Mouse (Mus musculus): ENCODE measurements at regions not wholly inside any gene's neighbourhood (a gene's known extent, or its start where the extent isn't known, plus 50 kb on each side); places are given as distances from the start of the nearest gene placed in this dataset.

DNA sequence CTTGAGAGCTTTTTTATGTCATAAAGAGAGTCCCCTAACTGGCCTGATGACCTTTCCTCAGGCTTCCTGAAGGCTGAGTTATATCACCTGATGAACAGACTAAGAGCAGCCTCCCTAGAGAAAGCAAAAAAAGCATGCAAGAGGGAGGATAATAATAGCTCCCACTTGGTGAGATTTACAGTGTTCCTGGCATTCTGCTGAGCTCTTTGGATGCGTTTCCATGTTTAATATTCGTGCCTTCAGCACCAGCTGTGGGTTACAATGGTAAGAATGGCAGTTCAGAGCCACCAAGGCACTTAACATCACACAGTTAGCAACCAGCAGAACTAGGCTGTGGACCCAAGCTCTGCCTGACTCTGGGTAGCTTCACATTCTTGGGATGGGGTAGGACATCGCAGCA lies 100.4 kb upstream of the Gm4791 start:
- H3K4me3 ChIP-seq (ENCODE audit: low read depth, low read length): no peak overlapping the region
- no peak overlapping the region for H3K4me2 ChIP-seq (ENCODE audit: low read depth, low read length)
- no peaks in the 10 kb centered on the region for H3K9me3 ChIP-seq (replicated peaks; ENCODE audit: control insufficient read depth, low read length)
- no peaks in the 10 kb centered on the region for H3K27me3 ChIP-seq (ENCODE audit: control insufficient read depth, insufficient read depth, low read length)
- WGBS: 77% methylated on average over 3 of the region's 3 CpGs
- no peak overlapping the region for H3K27ac ChIP-seq (replicated peaks; ENCODE audit: low read depth, low read length)
- H3K36me3 ChIP-seq (replicated peaks; ENCODE audit: control insufficient read depth, insufficient read depth, low read depth, low read length): no peaks in the 10 kb centered on the region
- no peak overlapping the region for H3K9ac ChIP-seq (replicated peaks; ENCODE audit: low read length)
- ATAC-seq (replicated peaks; ENCODE audit: insufficient number of reproducible peaks, low FRiP score, low TSS enrichment, low read depth) (no peak), DNase-seq (ENCODE audit: low spot score) (no peak)
- no peaks in the 10 kb centered on the region for H3K4me1 ChIP-seq (ENCODE audit: control insufficient read depth, insufficient read depth, low read length)

DNA sequence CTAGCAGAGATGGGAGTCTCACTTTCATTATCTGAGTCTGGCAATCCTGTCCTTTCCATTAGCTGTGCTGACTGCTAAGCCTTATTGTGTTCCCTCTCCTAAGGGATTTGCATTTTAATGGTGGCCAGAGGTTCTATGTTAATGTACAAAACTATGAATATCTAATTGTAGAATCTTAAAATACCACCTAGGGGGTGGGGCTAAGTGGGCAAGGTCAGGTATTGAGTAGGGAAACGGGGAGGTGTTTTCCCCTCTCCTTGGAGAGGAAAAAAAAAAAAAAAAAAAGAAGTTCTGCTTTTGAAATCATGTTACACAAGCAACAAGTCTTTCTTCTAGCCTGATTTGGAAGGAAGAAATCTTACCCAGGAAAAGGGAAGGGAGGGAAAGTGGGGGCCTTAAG lies 106.7 kb upstream of the Gm4791 start:
- H3K9ac ChIP-seq (replicated peaks; ENCODE audit: low read length): no peak overlapping the region
- no peaks in the 10 kb centered on the region for H3K36me3 ChIP-seq (replicated peaks; ENCODE audit: control insufficient read depth, insufficient read depth, low read depth, low read length)
- ATAC-seq (replicated peaks; ENCODE audit: insufficient number of reproducible peaks, low FRiP score, low TSS enrichment, low read depth) (no peak), DNase-seq (ENCODE audit: low spot score) (no peak)
- no peak overlapping the region for H3K4me2 ChIP-seq (ENCODE audit: low read depth, low read length)
- no peaks in the 10 kb centered on the region for H3K9me3 ChIP-seq (replicated peaks; ENCODE audit: control insufficient read depth, low read length)
- no peaks in the 10 kb centered on the region for H3K4me1 ChIP-seq (ENCODE audit: control insufficient read depth, insufficient read depth, low read length)
- no peak overlapping the region for H3K27ac ChIP-seq (replicated peaks; ENCODE audit: low read depth, low read length)
- H3K4me3 ChIP-seq (ENCODE audit: low read depth, low read length): no peak overlapping the region
- H3K27me3 ChIP-seq (ENCODE audit: control insufficient read depth, insufficient read depth, low read length): no peaks in the 10 kb centered on the region
- 44% methylated on average over 1 of the region's 1 CpGs for WGBS

DNA sequence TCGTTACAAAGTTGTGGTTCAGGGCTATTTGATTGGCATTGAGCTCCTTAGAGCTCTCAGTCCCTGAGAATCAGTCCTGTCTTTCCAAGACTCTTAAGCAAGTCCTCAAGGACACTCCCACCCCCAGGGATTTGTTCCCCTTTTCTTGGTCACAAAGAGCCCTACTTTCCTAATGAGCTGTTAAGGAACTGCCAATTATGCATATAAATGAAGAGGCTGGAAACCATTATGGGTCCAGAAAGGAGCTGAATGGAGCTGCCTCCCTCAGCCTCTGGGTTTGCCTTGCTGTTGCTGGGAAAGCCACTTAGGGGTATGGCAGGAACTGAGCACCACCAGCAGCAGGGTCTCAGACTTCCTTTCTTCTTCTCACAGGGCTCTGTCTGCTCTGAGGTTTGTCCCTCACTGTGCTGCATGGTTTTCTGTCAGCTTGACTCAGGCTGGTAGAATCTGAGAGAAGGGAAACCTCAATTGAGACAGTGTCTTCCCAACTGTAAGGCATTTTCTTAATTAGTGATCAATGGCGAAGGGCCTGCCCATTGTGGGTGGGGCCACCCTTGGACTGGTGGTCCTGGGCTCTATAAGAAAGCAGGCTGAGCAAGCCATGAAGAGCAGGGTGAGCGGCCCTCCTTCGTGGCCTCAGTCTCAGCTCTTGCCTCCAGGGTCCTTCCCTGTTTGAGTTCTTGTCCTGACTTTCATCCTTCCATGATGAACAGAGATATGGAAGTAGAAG lies 108.4 kb upstream of the Gm4791 start:
- Histone ChIP-seq H3K4me2 (ENCODE audit: low read depth, low read length) (no peak overlapping the region), H3K9me3 (replicated peaks; ENCODE audit: control insufficient read depth, low read length) (no peaks in the 10 kb centered on the region), H3K27ac (replicated peaks; ENCODE audit: low read depth, low read length) (no peak overlapping the region), H3K27me3 (ENCODE audit: control insufficient read depth, insufficient read depth, low read length) (no peaks in the 10 kb centered on the region), H3K36me3 (replicated peaks; ENCODE audit: control insufficient read depth, insufficient read depth, low read depth, low read length) (no peaks in the 10 kb centered on the region), H3K4me3 (ENCODE audit: low read depth, low read length) (no peak overlapping the region), H3K4me1 (ENCODE audit: control insufficient read depth, insufficient read depth, low read length) (no peaks in the 10 kb centered on the region), H3K9ac (replicated peaks; ENCODE audit: low read length) (no peak overlapping the region)
- ATAC-seq (replicated peaks; ENCODE audit: insufficient number of reproducible peaks, low FRiP score, low TSS enrichment, low read depth) (no peak), DNase-seq (ENCODE audit: low spot score) (peak; percentile 24)
- whole genome bisulfite sequencing: 75% methylated on average over 4 of the region's 4 CpGs

DNA sequence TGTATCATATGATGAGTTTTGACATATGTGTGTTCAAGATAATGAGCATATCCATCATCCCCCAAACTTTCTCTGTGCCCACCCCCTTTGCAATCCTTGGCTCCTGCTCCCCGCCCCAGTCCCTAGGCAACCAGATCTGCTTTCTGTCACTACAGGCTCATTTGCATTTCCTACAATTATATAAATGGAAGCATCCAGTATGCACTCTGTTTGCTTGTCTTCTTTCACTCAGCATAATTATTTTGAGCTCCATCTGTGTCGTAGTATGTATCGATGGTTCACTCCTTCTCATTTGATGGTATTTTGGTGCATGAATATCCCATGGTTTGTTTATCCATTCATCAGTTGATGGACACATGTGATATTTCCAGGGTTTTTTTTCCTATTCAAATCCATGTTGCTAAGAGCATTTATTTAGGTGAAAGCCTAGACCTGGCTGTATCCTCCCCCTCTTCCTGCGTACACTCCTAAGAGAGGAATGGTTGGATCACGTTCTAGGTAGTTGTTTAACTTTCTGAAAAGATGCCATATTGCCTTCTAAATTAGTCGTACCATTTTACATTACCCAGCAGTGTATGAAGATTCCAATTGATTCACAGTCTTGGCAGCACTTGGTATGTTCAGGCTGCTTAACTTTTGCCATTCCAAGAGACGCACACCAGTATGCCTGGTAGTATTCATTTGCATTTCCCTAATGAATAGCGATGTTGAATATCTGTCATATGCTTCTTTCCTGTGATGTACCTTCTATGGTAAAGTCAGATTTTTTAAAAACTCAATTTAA lies 127.1 kb upstream of the Gm4791 start:
- WGBS: 84% methylated on average over 8 of the region's 8 CpGs
- no peak overlapping the region for H3K27ac ChIP-seq (replicated peaks; ENCODE audit: low read depth, low read length)
- H3K9me3 ChIP-seq (replicated peaks; ENCODE audit: control insufficient read depth, low read length): no peaks in the 10 kb centered on the region
- H3K4me3 ChIP-seq (ENCODE audit: low read depth, low read length): no peak overlapping the region
- no peak overlapping the region for H3K9ac ChIP-seq (replicated peaks; ENCODE audit: low read length)
- DNase-seq (ENCODE audit: low spot score) (no peak), ATAC-seq (replicated peaks; ENCODE audit: insufficient number of reproducible peaks, low FRiP score, low TSS enrichment, low read depth) (no peak)
- H3K4me2 ChIP-seq (ENCODE audit: low read depth, low read length): no peak overlapping the region
- H3K4me1 ChIP-seq (ENCODE audit: control insufficient read depth, insufficient read depth, low read length): no peaks in the 10 kb centered on the region
- H3K27me3 ChIP-seq (ENCODE audit: control insufficient read depth, insufficient read depth, low read length): no peaks in the 10 kb centered on the region
- no peaks in the 10 kb centered on the region for H3K36me3 ChIP-seq (replicated peaks; ENCODE audit: control insufficient read depth, insufficient read depth, low read depth, low read length)

DNA sequence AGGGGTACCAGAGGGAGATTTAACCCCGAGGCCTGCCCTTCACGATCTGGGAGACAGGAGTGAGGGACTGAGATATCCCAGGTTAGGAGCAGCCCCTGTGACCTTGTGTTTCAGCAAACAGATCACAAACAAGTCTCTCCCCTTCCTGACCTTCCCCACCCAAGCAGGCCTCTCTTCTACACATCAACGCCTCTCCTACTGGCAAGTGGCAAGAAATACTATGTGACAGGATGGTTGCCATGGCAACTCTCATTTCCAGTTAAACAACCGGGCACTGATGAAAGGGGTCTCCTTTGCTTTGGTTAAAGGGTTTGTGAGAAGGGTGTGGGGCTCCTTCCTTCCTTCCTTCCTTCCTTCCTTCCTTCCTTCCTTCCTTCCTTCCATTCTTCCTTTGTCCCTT lies 134.6 kb upstream of the Gm4791 start:
- Histone ChIP-seq H3K36me3 (replicated peaks; ENCODE audit: control insufficient read depth, insufficient read depth, low read depth, low read length) (no peaks in the 10 kb centered on the region), H3K27me3 (ENCODE audit: control insufficient read depth, insufficient read depth, low read length) (no peaks in the 10 kb centered on the region), H3K4me1 (ENCODE audit: control insufficient read depth, insufficient read depth, low read length) (no peaks in the 10 kb centered on the region; the same call in 1 of the 2 replicates), H3K4me3 (ENCODE audit: low read depth, low read length) (no peak overlapping the region), H3K4me2 (ENCODE audit: low read depth, low read length) (no peak overlapping the region), H3K27ac (replicated peaks; ENCODE audit: low read depth, low read length) (no peak overlapping the region), H3K9me3 (replicated peaks; ENCODE audit: control insufficient read depth, low read length) (no peaks in the 10 kb centered on the region), H3K9ac (replicated peaks; ENCODE audit: low read length) (peak overlapping the region; percentile 6; the same call in 1 of the 2 replicates)
- no peak for ATAC-seq (replicated peaks; ENCODE audit: insufficient number of reproducible peaks, low FRiP score, low TSS enrichment, low read depth)
- peak; percentile 29 for DNase-seq (ENCODE audit: low spot score)
- 39% methylated on average over 4 of the region's 4 CpGs for WGBS

DNA sequence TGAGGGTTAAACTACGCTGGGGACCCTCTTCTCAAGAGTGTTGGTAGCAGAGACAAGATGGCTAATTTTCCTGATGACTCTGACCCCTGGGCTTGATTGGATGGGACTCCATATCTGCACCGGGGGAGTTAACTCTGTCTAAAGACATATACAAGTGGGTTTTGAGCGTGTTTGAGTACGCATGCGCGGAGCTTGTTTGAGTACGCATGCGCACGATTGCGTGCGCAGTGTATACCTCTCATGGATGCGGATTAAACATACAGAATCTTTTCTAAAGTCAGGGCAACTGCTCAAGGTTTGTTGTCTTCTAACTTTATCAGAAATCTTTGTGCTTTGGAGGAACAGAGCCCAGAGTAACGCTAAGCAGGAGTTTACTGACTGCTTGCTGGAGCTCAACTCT lies 146.8 kb upstream of the Gm4791 start:
- ATAC-seq (replicated peaks; ENCODE audit: insufficient number of reproducible peaks, low FRiP score, low TSS enrichment, low read depth): no peak

DNA sequence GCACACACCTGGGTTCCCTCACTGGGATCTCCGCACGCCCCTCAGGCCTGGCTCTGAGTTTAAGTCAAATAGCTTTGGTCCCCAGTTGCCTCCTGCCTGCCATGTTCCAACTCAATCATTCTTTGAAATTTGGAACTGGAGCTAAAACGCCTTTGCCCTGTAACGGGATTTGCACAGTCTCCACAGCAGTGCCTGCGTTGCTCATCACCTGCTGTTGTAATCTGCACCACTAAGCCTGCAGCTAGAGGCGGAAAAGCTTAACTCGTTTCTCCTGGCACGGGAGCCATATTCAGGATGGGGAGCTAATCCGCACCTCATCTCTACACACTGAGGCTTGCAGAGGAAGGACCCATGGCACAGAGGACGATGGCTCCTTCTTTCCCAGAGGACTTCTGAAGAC lies 147.2 kb upstream of the Gm4791 start:
- Histone ChIP-seq H3K4me3 (ENCODE audit: low read depth, low read length) (no peak overlapping the region), H3K9ac (replicated peaks; ENCODE audit: low read length) (no peak overlapping the region), H3K27me3 (ENCODE audit: control insufficient read depth, insufficient read depth, low read length) (no peaks in the 10 kb centered on the region), H3K4me2 (ENCODE audit: low read depth, low read length) (no peak overlapping the region), H3K9me3 (replicated peaks; ENCODE audit: control insufficient read depth, low read length) (no peaks in the 10 kb centered on the region), H3K27ac (replicated peaks; ENCODE audit: low read depth, low read length) (no peak overlapping the region), H3K4me1 (ENCODE audit: control insufficient read depth, insufficient read depth, low read length) (no peaks in the 10 kb centered on the region), H3K36me3 (replicated peaks; ENCODE audit: control insufficient read depth, insufficient read depth, low read depth, low read length) (no peaks in the 10 kb centered on the region)
- no peak for DNase-seq (ENCODE audit: low spot score)
- no peak for ATAC-seq (replicated peaks; ENCODE audit: insufficient number of reproducible peaks, low FRiP score, low TSS enrichment, low read depth)
- 77% methylated on average over 10 of the region's 10 CpGs for WGBS

More for the DNA sequence above, 146.8 kb upstream of the Gm4791 start:
- no peak overlapping the region for H3K4me3 ChIP-seq (ENCODE audit: low read depth, low read length)
- H3K9ac ChIP-seq (replicated peaks; ENCODE audit: low read length): no peak overlapping the region
- DNase-seq (ENCODE audit: low spot score): no peak
- 95% methylated on average over 13 of the region's 13 CpGs for WGBS
- no peak overlapping the region for H3K4me2 ChIP-seq (ENCODE audit: low read depth, low read length)
- no peak overlapping the region for H3K27ac ChIP-seq (replicated peaks; ENCODE audit: low read depth, low read length)
- H3K36me3 ChIP-seq (replicated peaks; ENCODE audit: control insufficient read depth, insufficient read depth, low read depth, low read length): no peaks in the 10 kb centered on the region
- H3K27me3 ChIP-seq (ENCODE audit: control insufficient read depth, insufficient read depth, low read length): no peaks in the 10 kb centered on the region
- H3K4me1 ChIP-seq (ENCODE audit: control insufficient read depth, insufficient read depth, low read length): no peaks in the 10 kb centered on the region
- H3K9me3 ChIP-seq (replicated peaks; ENCODE audit: control insufficient read depth, low read length): no peaks in the 10 kb centered on the region

DNA sequence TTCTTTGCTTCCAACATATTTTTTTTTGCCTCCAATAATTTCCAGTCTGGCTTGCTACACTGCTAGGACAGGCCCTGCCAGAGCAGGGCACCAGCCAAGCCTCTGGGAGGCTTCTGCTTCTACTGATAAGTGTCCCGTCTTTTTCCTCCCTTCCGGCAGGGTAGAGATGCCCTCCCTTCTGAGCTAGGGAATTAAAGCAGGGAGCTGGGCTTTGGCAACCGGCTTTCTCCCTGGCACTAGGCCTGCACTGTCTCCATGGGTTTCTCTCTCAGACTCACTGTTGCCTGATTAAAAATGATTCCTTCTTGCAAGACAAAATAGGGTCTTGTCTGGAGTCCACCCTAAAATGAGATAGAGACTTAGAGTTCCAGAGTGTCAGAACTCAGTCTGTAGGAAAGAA lies 153.3 kb upstream of the Gm4791 start:
- 83% methylated on average over 3 of the region's 3 CpGs for WGBS
- DNase-seq (ENCODE audit: low spot score) (no peak), ATAC-seq (replicated peaks; ENCODE audit: insufficient number of reproducible peaks, low FRiP score, low TSS enrichment, low read depth) (no peak)
- H3K27ac ChIP-seq (replicated peaks; ENCODE audit: low read depth, low read length): no peak overlapping the region
- no peaks in the 10 kb centered on the region for H3K9me3 ChIP-seq (replicated peaks; ENCODE audit: control insufficient read depth, low read length)
- no peak overlapping the region for H3K9ac ChIP-seq (replicated peaks; ENCODE audit: low read length)
- H3K4me1 ChIP-seq (ENCODE audit: control insufficient read depth, insufficient read depth, low read length): no peaks in the 10 kb centered on the region
- H3K36me3 ChIP-seq (replicated peaks; ENCODE audit: control insufficient read depth, insufficient read depth, low read depth, low read length): no peaks in the 10 kb centered on the region
- no peaks in the 10 kb centered on the region for H3K27me3 ChIP-seq (ENCODE audit: control insufficient read depth, insufficient read depth, low read length)
- no peak overlapping the region for H3K4me3 ChIP-seq (ENCODE audit: low read depth, low read length)
- no peak overlapping the region for H3K4me2 ChIP-seq (ENCODE audit: low read depth, low read length)
